Mouse (Mus musculus) C2C12 (cell line): Measurements from ENCODE around the gene Slc5a11. TPM values are rescaled to one million over a fixed set of nuclear protein-coding genes. Genes with fewer than 3 reads are reported as not detected.

Experiments
- H3K27me3 ChIP-seq: one replicate; pipeline ENCODE4 v1.6.1; 2011; ENCODE audit not compliant: control insufficient read depth, insufficient read depth, insufficient read length
- H3K36me3 ChIP-seq: one replicate; pipeline ENCODE4 v1.6.1; 2011; ENCODE audit not compliant: control insufficient read depth, insufficient read depth
- H3K4me3 ChIP-seq: one replicate; pipeline ENCODE4 v1.5.1; 2011; ENCODE audit warnings: mild to moderate bottlenecking, control low read depth; ENCODE audit not compliant: poor library complexity, insufficient read depth, severe bottlenecking
- H3K79me2 ChIP-seq: one replicate; pipeline ENCODE4 v1.6.1; 2011; ENCODE audit not compliant: control insufficient read depth, insufficient read depth
- H3K79me3 ChIP-seq: one replicate; pipeline ENCODE4 v1.6.1; 2011; ENCODE audit warnings: low read depth, control low read depth
- H3ac ChIP-seq: one replicate; pipeline ENCODE3; 2011; ENCODE audit warnings: low read depth; ENCODE audit not compliant: control insufficient read depth, insufficient read length
- CEBPB ChIP-seq: IDR thresholded peaks from one replicate; pipeline ENCODE4 v1.6.1; 2011; ENCODE audit warnings: low read depth, mild to moderate bottlenecking, control low read depth, moderate library complexity
- CTCF ChIP-seq: IDR thresholded peaks from one replicate; pipeline ENCODE4 v1.5.1; 2011; ENCODE audit not compliant: control insufficient read depth, insufficient read depth, insufficient read length
- FOSL1 ChIP-seq: IDR thresholded peaks from one replicate; pipeline ENCODE4 v1.8.0; 2011; ENCODE audit warnings: mild to moderate bottlenecking, low read length; ENCODE audit not compliant: poor library complexity, insufficient read depth, severe bottlenecking
- MAX ChIP-seq: IDR thresholded peaks from one replicate; pipeline ENCODE4 v1.6.1; 2011; ENCODE audit warnings: mild to moderate bottlenecking, control low read depth
- MYOD1 ChIP-seq: IDR thresholded peaks from one replicate; pipeline ENCODE4 v1.6.1; 2011; ENCODE audit warnings: low read depth; ENCODE audit not compliant: control insufficient read depth, insufficient read length
- MYOG ChIP-seq: IDR thresholded peaks from one replicate; pipeline ENCODE4 v1.6.1; 2011; ENCODE audit not compliant: control insufficient read depth, insufficient read length; ENCODE audit errors: extremely low read depth
- USF1 ChIP-seq: IDR thresholded peaks from one replicate; pipeline ENCODE4 v1.6.1; 2011; ENCODE audit warnings: low read depth, mild to moderate bottlenecking, control low read depth, moderate library complexity
- polyA plus RNA-seq: library from polyadenylated mRNA; unstranded; fragments of >200 nt; fragmentation: generic; extraction: Trizol; gene quantifications from one replicate; pipeline ENCODE4 v1.2.1, GENCODE M21; 2012; ENCODE audit warnings: missing spikeins

Gene Slc5a11
- polyA plus RNA-seq, 1 experiment = 0.02 TPM

DNA sequence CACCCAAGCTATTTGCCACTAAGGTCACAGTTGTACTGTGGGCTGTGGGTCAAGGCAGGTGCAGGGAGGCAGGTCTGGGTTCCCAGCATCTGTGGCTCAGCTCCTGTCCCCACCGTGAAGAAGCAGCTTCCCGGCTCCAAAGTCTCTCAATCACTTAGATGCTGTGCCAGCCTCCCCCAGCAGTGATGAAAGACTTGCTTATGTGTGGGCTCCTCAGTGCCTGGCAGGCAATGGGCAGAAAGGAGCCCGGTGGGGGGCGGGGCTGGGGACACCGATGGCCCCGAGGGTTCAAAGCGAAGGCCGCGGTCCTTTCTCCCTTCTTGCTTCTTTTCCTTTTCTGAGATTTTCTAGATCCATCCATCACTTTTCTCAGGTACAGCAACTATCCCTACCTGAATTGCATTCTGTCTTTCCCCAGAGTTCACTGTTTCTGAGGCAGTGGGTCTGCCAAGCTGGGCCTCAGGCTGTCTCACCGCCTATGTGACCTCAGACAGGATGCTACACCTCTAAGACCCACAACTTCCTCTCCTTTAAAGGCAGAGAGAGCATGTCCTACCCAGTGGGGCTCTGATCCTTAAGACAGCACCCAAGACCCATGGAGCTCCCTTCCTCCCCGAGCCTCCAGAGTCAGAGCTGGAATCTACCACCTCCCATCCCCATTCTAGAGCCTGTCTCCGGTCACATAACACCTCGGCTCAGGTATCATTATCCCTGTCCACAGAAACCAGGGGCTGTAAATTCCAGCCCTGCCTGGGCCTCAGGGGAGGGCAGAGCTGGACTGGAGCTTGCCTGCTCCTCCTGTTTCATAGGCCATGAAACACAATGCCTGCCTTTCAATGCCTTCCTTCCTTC, 5.4 kb downstream of the Slc5a11 start:
- H3ac ChIP-seq = no peak overlapping the region
- no peaks in the 10 kb centered on the region for H3K36me3 ChIP-seq
- H3K4me3 ChIP-seq = no peak overlapping the region
- TF ChIP-seq CEBPB (no peak), CTCF (no peak), USF1 (no peak), MYOG (no peak), FOSL1 (no peak), MYOD1 (no peak), MAX (no peak)
- no peaks in the 10 kb centered on the region for H3K79me3 ChIP-seq
- H3K79me2 ChIP-seq = no peaks in the 10 kb centered on the region
- H3K27me3 ChIP-seq = peaks cover 38% of the 10 kb centered on the region

DNA sequence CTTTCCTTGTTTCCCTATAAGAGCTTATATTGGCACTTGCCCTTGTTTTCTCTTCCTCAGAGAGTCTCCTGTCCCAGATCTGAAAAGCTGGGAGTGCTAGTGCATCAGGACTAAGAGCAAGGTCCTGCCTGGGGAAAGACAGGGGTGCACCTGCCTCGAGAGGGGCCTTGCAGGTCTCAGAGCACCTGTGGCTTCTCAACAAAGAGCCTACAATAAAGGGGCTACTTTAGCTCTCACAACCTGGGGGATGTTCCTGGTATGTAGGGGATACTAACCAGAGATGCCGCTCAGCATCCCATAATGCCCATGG, 6.0 kb downstream of the Slc5a11 start:
- no peaks in the 10 kb centered on the region for H3K79me3 ChIP-seq
- TF ChIP-seq USF1 = no peak
- no peak for TF ChIP-seq MYOD1
- TF ChIP-seq CEBPB = no peak
- TF ChIP-seq CTCF = no peak
- no peak for TF ChIP-seq MYOG
- no peak for TF ChIP-seq FOSL1
- no peak for TF ChIP-seq MAX
- no peak overlapping the region for H3ac ChIP-seq
- peaks cover 40% of the 10 kb centered on the region for H3K27me3 ChIP-seq
- no peak overlapping the region for H3K4me3 ChIP-seq
- H3K36me3 ChIP-seq = no peaks in the 10 kb centered on the region
- H3K79me2 ChIP-seq = no peaks in the 10 kb centered on the region

- H3K27me3 ChIP-seq = peaks cover 32% of the 10 kb centered on the region
- no peaks in the 10 kb centered on the region for H3K79me3 ChIP-seq
- no peaks in the 10 kb centered on the region for H3K36me3 ChIP-seq
- TF ChIP-seq CTCF (no peak), MYOD1 (no peak), FOSL1 (no peak), USF1 (no peak), MAX (no peak), MYOG (no peak), CEBPB (no peak)
- H3K79me2 ChIP-seq = no peaks in the 10 kb centered on the region
- H3K4me3 ChIP-seq = no peak overlapping the region
- no peak overlapping the region for H3ac ChIP-seq
Measured at GRCm38 (mm10) chr7:123224076-123224475, 9.5 kb downstream of the Slc5a11 start.

DNA sequence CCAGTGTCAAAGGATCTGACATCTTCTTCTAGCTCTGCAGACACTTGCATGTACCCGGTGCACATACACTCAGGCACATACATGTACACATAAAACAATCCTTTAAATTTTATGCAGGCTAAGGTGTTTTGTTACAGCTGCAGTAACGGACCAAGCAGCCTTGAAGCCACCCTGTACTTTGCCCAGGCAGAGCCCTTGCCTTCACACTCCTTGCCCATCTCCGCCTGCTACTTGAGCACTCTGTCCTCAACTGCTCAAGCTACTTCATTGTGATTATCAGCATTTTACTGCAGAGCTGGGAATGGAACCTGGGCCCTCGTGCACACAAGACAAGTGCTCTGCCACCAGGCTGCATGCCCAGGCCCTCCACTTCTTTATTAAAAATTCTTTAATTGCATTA, 10.6 kb downstream of the Slc5a11 start:
- Histone ChIP-seq H3K27me3 (peaks cover 26% of the 10 kb centered on the region), H3K79me3 (no peaks in the 10 kb centered on the region), H3K36me3 (no peaks in the 10 kb centered on the region), H3ac (no peak overlapping the region), H3K4me3 (no peak overlapping the region), H3K79me2 (no peaks in the 10 kb centered on the region)
- TF ChIP-seq MYOG (no peak), USF1 (no peak), MYOD1 (no peak), CEBPB (no peak), CTCF (no peak), FOSL1 (no peak), MAX (no peak)

GRCm38 (mm10) chr7:123235449-123235848, 20.9 kb downstream of the Slc5a11 start:
- H3K36me3 ChIP-seq = no peaks in the 10 kb centered on the region
- H3K27me3 ChIP-seq = peaks cover 18% of the 10 kb centered on the region
- H3ac ChIP-seq = no peak overlapping the region
- no peak for TF ChIP-seq CTCF
- no peak for TF ChIP-seq MYOG
- TF ChIP-seq MYOD1 = no peak
- TF ChIP-seq CEBPB = no peak
- TF ChIP-seq USF1 = no peak
- no peak for TF ChIP-seq FOSL1
- no peak for TF ChIP-seq MAX
- H3K79me2 ChIP-seq = no peaks in the 10 kb centered on the region
- no peak overlapping the region for H3K4me3 ChIP-seq
- no peaks in the 10 kb centered on the region for H3K79me3 ChIP-seq
